Mouse (Mus musculus): ENCODE measurements around the gene Raver2. TPM values are rescaled to one million over a fixed set of nuclear protein-coding genes. Genes with fewer than 3 reads are reported as not detected.

Gene Raver2
- total RNA-seq (2015; ENCODE audit: low replicate concordance) (not detected in 2 replicates), total RNA-seq (2017; ENCODE audit: low replicate concordance) (0.26 TPM in 1 of 2 replicates, not detected in the other)

DNA sequence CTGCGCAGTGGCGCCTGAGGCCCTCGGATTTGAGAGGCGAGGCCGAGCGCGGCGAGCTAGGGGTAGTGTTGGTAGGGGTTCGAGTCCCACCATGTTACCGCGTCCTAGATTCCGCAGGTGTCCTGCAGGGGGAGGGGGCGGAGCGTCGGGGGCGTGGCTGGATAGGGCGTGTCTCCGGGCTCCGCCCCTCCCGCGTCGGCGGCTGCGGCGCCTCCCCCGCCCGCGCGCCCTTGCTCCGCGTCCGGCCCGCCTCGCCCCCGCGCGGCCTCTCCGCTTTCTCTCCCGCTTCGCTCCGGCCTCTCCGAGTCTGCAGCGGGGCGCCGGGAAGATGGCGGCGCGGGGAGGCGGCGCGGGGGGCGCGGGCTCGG is at the start of gene Raver2:
TSS of gene Raver2 (plus strand) at position 198 of the 368 bp plus-strand sequence.
- no peak for ATAC-seq (replicated peaks; ENCODE audit: low FRiP score, poor library complexity, severe bottlenecking)

DNA sequence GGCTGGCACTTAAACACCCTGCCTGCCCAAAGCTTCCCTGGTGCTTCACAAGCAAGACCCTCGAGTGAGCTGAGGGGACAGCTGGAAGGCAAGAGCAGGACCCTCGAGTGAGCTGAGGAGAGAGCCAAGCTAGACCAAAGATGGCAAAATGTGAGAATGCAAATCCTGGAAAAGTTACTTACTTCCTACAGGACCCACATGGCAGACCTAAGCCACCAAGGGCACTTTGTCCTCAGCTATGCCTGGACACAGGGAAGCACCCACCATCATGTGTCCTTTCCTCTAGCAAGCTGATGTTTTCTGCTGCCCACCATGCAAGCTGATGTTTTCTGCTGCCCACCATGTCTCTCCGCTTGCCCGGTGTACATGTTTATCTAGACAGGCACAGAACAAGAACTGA is 48.2 kb upstream of the Raver2 start, which contains the start of gene Gm10577:
TSS of gene Gm10577 (minus strand) at position 101 of the 400 bp plus-strand sequence.
- ATAC-seq (replicated peaks; ENCODE audit: low FRiP score, poor library complexity, severe bottlenecking): no peak

DNA sequence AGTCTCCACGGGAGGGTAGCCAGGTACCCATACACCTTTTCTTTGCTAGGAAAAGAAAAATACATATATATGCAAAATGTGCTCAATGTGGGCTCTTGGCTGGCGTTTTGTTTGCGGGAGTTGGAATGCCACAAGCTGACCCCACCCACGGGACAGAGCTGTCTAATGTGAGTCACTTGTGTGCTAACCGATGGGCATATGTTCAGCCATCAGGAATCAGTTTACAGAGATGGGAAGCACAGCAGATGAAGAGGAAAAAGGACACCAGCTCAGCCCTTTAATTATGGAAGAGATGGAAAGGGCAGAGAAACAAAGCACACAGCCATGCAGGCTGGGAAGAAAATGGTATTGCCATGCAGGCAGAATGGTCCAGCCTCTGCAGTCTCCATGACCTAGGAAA is 42.2 kb upstream of the Raver2 start:
- ATAC-seq (replicated peaks; ENCODE audit: low FRiP score, poor library complexity, severe bottlenecking): no peak

GRCm38 (mm10) chr4:101026995-101027394 is 41.8 kb upstream of the Raver2 start:
- ATAC-seq (replicated peaks; ENCODE audit: low FRiP score, poor library complexity, severe bottlenecking): no peak

GRCm38 (mm10) chr4:101027852-101028411 is 40.9 kb upstream of the Raver2 start:
- ATAC-seq (replicated peaks; ENCODE audit: low FRiP score, poor library complexity, severe bottlenecking): no peak

DNA sequence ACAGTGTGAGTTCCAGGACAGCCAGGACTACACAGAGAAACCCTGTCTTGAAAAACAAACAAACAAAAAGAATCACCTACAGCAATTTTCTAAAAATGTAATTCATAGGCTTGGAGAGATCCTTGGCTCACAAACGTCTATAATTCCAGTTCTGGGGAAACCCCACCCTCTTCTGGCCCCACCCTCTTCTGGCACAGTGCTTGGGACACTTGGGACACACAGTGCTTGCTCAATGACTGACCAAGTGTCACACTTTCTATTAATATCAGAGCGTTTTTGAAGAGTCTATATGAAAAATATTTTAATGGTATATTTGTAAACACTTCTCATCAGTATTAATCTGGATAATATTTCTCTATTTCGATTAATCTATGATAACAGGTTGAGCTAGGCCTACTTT is 35.7 kb upstream of the Raver2 start:
- no peak for ATAC-seq (replicated peaks; ENCODE audit: low FRiP score, poor library complexity, severe bottlenecking)

DNA sequence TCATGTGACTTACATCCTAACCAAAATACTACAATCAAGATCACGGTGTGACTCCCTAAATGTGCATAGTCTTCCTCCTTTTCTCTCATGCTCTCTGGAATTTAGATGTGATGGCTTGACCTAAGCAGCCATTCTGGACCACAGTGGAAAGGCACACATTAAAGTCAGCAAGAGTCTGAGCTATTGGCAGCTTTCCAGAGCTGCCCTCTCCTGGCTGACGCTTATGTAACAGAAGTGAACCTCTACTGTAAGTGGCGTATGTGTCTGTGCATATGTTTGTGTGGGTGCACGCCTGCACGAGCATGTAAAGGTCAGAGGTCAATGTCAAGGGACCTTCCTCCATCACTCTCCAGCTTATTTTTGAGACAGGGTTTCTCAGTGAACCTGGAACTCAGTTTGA is 33.7 kb upstream of the Raver2 start:
- no peak for ATAC-seq (replicated peaks; ENCODE audit: low FRiP score, poor library complexity, severe bottlenecking)

DNA sequence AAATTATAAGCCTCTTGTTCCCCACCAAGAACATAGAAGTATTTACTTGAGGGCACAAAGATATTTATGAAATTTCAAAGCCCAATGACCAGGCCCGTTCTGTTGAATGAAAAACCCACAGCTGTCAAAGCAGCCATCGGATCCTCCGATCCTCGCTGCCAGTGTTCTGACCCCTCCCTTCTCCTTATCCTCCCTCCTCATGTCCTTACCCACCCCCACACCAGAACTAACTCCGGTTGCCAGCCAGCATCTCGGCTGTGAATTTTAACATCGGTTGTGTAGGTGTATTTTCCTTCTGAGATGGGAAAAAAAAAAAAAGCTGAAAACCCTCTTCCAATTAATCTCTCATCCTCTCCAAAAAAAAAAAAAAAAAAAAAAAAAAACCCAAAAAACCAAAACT is 31.6 kb upstream of the Raver2 start:
- ATAC-seq (replicated peaks; ENCODE audit: low FRiP score, poor library complexity, severe bottlenecking): no peak

GRCm38 (mm10) chr4:101043691-101044090 is 25.1 kb upstream of the Raver2 start:
- no peak for ATAC-seq (replicated peaks; ENCODE audit: low FRiP score, poor library complexity, severe bottlenecking)

DNA sequence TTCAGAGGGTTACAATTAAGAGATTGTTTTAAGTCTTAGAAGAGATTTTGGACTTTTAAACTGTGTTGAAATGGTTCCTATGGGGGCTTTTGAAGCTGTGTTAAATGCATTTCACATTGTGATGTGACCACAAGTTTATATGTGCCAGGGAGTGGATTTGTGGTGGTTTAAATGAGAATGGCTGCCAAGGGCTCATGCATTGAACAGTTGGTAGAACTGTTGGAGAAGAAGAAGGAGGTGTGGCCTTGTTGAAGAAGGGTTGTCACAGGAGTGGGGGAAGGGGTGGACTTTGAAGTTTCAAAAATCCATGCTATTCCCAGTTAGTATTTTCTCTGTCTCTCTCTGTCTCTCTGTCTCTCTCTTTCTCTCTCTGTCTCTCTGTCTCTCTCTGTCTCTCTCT is 24.6 kb upstream of the Raver2 start:
- no peak for ATAC-seq (replicated peaks; ENCODE audit: low FRiP score, poor library complexity, severe bottlenecking)

GRCm38 (mm10) chr4:101046576-101046975 is 22.2 kb upstream of the Raver2 start:
- ATAC-seq (replicated peaks; ENCODE audit: low FRiP score, poor library complexity, severe bottlenecking): no peak

DNA sequence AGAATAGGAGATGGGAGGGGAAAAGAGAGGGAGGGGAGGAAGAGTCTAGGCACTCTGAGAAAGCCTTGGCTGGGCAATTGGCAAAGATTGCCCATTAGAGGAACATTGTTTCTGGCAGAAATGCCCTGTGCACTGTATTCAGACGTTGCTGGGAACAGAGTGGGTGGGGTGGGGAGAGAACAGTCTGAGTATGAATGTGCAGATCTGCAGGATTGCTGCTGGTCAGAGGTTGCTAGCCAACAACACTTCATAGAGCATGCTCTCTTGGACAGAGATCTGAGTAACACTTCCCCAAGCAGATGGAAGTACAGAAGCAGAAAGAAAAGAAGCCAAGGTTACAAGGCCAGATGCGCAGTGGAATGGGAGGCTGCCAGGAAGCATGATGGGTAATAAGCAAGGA is 6.6 kb upstream of the Raver2 start:
- ATAC-seq (replicated peaks; ENCODE audit: low FRiP score, poor library complexity, severe bottlenecking): no peak

DNA sequence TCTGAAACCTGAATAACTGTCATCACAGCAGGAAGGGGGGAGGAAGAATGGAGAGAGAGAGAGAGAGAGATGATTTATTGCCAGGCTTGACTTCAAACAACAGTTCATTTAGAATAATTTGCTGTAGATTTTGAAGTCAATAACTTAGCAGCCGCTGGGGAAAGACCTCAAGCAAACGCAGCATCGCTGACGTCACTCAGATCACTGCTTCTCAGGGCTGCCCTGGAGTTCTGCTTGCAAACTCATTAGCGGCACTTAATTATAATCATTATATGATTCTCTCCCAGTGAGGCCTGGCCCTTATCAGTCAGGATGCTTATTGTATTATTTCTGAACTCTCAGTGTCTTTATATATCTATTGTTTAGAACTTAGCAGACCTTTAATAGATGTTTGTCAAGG is 2.4 kb upstream of the Raver2 start:
- ATAC-seq (replicated peaks; ENCODE audit: low FRiP score, poor library complexity, severe bottlenecking): no peak

- no peak for ATAC-seq (replicated peaks; ENCODE audit: low FRiP score, poor library complexity, severe bottlenecking)
These were observed 580 bp downstream of the Raver2 start for GRCm38 (mm10) chr4:101069154-101069971.

GRCm38 (mm10) chr4:101071570-101071969 is 2.8 kb downstream of the Raver2 start:
- no peak for ATAC-seq (replicated peaks; ENCODE audit: low FRiP score, poor library complexity, severe bottlenecking)

DNA sequence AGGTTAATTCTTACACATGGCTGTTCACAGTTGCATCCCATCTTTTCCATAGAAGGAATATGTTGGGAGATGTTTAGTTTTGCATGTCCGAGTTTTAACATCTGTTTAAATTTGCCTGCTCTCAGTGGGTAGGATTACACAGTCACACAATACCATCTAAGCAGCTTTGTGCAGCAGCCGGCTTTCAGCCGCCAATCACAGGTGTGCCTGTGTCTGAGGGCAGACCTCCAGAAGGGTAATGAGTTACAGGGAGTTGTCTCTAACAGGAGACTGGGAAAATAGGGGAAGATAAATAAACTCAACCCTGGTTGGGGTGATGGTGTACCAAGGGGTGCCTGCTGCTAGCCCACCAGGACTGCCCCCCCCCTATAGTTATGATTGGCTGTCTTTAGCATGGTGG is 7.6 kb downstream of the Raver2 start:
- ATAC-seq (replicated peaks; ENCODE audit: low FRiP score, poor library complexity, severe bottlenecking): no peak

- ATAC-seq (replicated peaks; ENCODE audit: low FRiP score, poor library complexity, severe bottlenecking): no peak
These were observed 11.2 kb downstream of the Raver2 start for GRCm38 (mm10) chr4:101080016-101080415.

DNA sequence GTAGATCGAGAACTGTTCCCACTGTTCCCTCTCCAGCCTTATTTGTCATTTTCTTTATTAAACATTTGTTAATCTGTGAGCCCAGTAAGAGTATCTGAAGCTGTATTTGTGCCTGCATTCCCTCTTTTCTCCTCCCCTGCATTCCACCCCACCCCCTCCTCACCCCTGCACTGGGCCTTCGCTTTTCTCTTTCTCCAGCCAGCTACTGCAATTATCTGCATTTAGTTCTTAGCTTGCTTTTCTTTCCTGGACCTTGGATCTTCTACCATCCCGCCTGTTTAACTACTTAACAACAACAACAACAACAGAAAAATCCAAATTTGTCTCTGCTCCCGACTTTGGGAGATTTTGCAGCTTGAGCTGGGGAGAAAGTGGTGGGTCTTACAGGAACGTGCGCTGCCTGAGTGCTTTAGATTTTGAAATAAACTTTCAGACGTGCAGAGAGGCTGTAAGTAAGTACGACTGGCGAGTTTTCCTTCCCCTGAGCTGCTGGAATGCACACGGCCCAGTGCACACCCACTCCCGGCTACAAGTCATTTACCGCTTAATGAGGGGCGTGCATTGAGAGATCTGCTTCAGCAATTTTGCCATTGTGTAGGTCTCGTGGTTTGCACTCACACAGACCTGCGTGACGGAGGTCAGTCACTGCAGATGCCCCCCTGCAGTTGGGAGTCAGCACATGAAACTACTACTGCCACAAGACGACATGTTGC is 13.5 kb downstream of the Raver2 start:
- no peak for ATAC-seq (replicated peaks; ENCODE audit: low FRiP score, poor library complexity, severe bottlenecking)

DNA sequence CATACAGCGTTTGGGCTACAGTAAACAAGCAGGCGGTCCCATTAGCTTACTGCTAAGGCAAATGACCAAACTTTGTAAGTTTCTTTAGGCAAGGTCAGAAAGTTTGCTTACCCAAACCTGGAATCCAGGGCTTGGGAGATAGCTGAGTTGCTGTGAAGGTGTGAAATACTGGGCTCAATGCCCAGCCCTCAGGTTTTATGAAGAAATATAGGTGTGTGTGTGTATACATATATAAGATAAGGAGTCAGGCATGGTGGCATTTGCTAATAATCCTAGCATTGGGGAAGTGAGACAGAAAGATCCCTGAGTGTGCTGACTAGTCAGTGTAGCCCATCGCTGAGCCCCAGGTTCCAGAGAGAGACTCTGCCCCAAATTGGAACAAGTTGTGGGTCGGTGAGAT is 16.1 kb downstream of the Raver2 start:
- no peak for ATAC-seq (replicated peaks; ENCODE audit: low FRiP score, poor library complexity, severe bottlenecking)

GRCm38 (mm10) chr4:101086040-101086439 is 17.3 kb downstream of the Raver2 start:
- no peak for ATAC-seq (replicated peaks; ENCODE audit: low FRiP score, poor library complexity, severe bottlenecking)

DNA sequence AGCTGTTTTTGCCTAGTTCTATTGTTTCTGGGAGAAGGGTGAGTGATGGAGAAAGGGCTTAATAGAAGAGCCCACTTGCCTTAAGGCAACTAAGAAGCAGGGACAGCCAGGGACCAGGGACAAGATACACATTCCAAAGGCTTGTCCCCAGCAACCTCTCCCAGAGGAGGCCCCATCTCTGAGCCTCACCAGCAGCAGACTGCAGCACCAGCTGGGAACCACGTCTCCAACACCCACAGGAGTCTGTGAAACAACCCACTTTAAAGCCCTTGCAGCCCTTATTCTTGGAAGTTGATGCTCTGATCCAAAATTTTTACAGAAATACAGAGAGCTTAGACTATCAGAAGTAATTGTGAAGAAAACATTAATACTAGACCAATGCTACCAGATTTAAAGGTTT is 18.9 kb downstream of the Raver2 start:
- ATAC-seq (replicated peaks; ENCODE audit: low FRiP score, poor library complexity, severe bottlenecking): no peak

Measured in erythroid progenitor cell, adult 5-6 weeks (primary cell).